ENCODE assay signal across 8 mouse cellular contexts in genomic region chr19:4149283-4149682, GRCm38 (mm10). TPM values are rescaled to one million over a fixed set of nuclear protein-coding genes. Genes with fewer than 3 reads are reported as not detected.
DNase-seq lines count a peak whose midpoint lies in the region; ATAC-seq lines count a peak whose summit lies in the region.

No protein-coding gene starts in this region.

- no peak for DNase-seq in kidney, adult 8-10 months
- DNase-seq in gastrocnemius, postnatal 36 days, result no peak
- DNase-seq in left cerebral cortex, adult 11 months (ENCODE audit: low spot score), result no peak
- no peak for DNase-seq in layer of hippocampus, postnatal 14 days (ENCODE audit: low spot score in 2 of 2)

- H3K27me3 ChIP-seq in kidney, embryonic 15.5 days, result no peaks in the 10 kb centered on the region
- no peaks in the 10 kb centered on the region for H3K27me3 ChIP-seq in hindbrain, embryonic 12.5 days
- H3K27me3 ChIP-seq in midbrain, embryonic 12.5 days, result no peaks in the 10 kb centered on the region

- WGBS in kidney, embryonic 15.5 days, result 76% methylated on average over 11 of the region's 11 CpGs
- WGBS in hindbrain, embryonic 12.5 days, result 91% methylated on average over 11 of the region's 11 CpGs
- 91% methylated on average over 11 of the region's 11 CpGs for WGBS in midbrain, embryonic 12.5 days

- H3K27ac ChIP-seq in kidney, embryonic 15.5 days, result no peak overlapping the region
- H3K27ac ChIP-seq in brown adipose tissue, adult 24 weeks (replicated peaks; ENCODE audit: low read depth, low read length), result peak overlapping the region; percentile 71; the same call in 1 of the 2 replicates
- no peak overlapping the region for H3K27ac ChIP-seq in hindbrain, embryonic 12.5 days
- no peak overlapping the region for H3K27ac ChIP-seq in midbrain, embryonic 12.5 days (replicated peaks)

- H3K9ac ChIP-seq in kidney, embryonic 15.5 days, result peak overlapping the region; percentile 94
- H3K9ac ChIP-seq in hindbrain, embryonic 12.5 days, result peak overlapping the region; percentile 92
- H3K9ac ChIP-seq in midbrain, embryonic 12.5 days (replicated peaks), result peak overlapping the region; percentile 86

- H3K4me3 ChIP-seq in kidney, embryonic 15.5 days (replicated peaks), result peak overlapping the region; percentile 95
- H3K4me3 ChIP-seq in brown adipose tissue, adult 24 weeks (ENCODE audit: insufficient read depth, low read depth, low read length), result peak overlapping the region; percentile 80
- peak overlapping the region; percentile 87 for H3K4me3 ChIP-seq in hindbrain, embryonic 12.5 days
- peak overlapping the region; percentile 85 for H3K4me3 ChIP-seq in midbrain, embryonic 12.5 days

- intact Hi-C loops in gastrocnemius, postnatal 36 days (cut with DNase I), result no loop called here

- peak overlapping the region; percentile 84 for H3K4me2 ChIP-seq in kidney, embryonic 15.5 days
- peak overlapping the region; percentile 89 for H3K4me2 ChIP-seq in hindbrain, embryonic 12.5 days (replicated peaks)
- peak overlapping the region; percentile 86 for H3K4me2 ChIP-seq in midbrain, embryonic 12.5 days (replicated peaks)

- H3K36me3 ChIP-seq in kidney, embryonic 15.5 days, result peaks cover 42% of the 10 kb centered on the region
- H3K36me3 ChIP-seq in hindbrain, embryonic 12.5 days, result peaks cover 29% of the 10 kb centered on the region
- H3K36me3 ChIP-seq in midbrain, embryonic 12.5 days, result peaks cover 27% of the 10 kb centered on the region

- peaks cover 37% of the 10 kb centered on the region for H3K4me1 ChIP-seq in kidney, embryonic 15.5 days
- peaks cover 42% of the 10 kb centered on the region for H3K4me1 ChIP-seq in brown adipose tissue, adult 24 weeks (ENCODE audit: control insufficient read depth, insufficient read depth, insufficient read length, low read length)
- peaks cover 26% of the 10 kb centered on the region for H3K4me1 ChIP-seq in hindbrain, embryonic 12.5 days
- peaks cover 22% of the 10 kb centered on the region for H3K4me1 ChIP-seq in midbrain, embryonic 12.5 days

- no peaks in the 10 kb centered on the region for H3K9me3 ChIP-seq in kidney, embryonic 15.5 days (replicated peaks)
- no peaks in the 10 kb centered on the region for H3K9me3 ChIP-seq in hindbrain, embryonic 12.5 days (replicated peaks)
- no peaks in the 10 kb centered on the region for H3K9me3 ChIP-seq in midbrain, embryonic 12.5 days

- no peak for ATAC-seq in kidney, embryonic 15.5 days (replicated peaks; ENCODE audit: low FRiP score)
- ATAC-seq in hindbrain, embryonic 12.5 days (ENCODE audit: low FRiP score), result no peak
- ATAC-seq in midbrain, embryonic 12.5 days (ENCODE audit: low FRiP score, low read depth), result no peak

RNA-seq across cellular contexts. Expression of gene Coro1b, which starts 0.9 kb away (rescaled TPM):
- 165 and 174 TPM in 2 replicates for polyA plus RNA-seq in kidney, embryonic 15.5 days (2015; fragmentation: Nextera tagmentation; extraction: Ambion mirVana)
- polyA plus RNA-seq in brown adipose tissue, adult 24 weeks (2012; ENCODE audit: insufficient read depth, insufficient read length, missing spikeins), result 103 and 112 TPM in 2 replicates
- 128 and 131 TPM in 2 replicates for polyA plus RNA-seq in hindbrain, embryonic 12.5 days (2016; fragmentation: Nextera tagmentation; extraction: Ambion mirVana)
- polyA plus RNA-seq in midbrain, embryonic 12.5 days (2016; fragmentation: Nextera tagmentation; extraction: Ambion mirVana), result 121 and 133 TPM in 2 replicates
- 10 to 100 TPM; 13.9 to 15.3 TPM for total RNA-seq in gastrocnemius, postnatal 36 days (2021)
- total RNA-seq in layer of hippocampus, postnatal 14 days (2021), result 100 to 1,000 TPM in 1 of 2 experiments, 10 to 100 TPM in 1; 91.1 to 102 TPM

RNA-seq across cellular contexts. Expression of gene Ptprcap, which starts 4.1 kb away (rescaled TPM):
- polyA plus RNA-seq in kidney, embryonic 15.5 days (2015; fragmentation: Nextera tagmentation; extraction: Ambion mirVana), result 0.42 and 1.2 TPM in 2 replicates
- polyA plus RNA-seq in brown adipose tissue, adult 24 weeks (2012; ENCODE audit: insufficient read depth, insufficient read length, missing spikeins), result 1.3 and 3.3 TPM in 2 replicates
- 1.0 and 1.2 TPM in 2 replicates for polyA plus RNA-seq in hindbrain, embryonic 12.5 days (2016; fragmentation: Nextera tagmentation; extraction: Ambion mirVana)
- polyA plus RNA-seq in midbrain, embryonic 12.5 days (2016; fragmentation: Nextera tagmentation; extraction: Ambion mirVana), result 0.42 and 0.71 TPM in 2 replicates
- 1 to 10 TPM in 1 of 2 experiments, under 1 TPM in 1; 0.86 to 1.8 TPM for total RNA-seq in gastrocnemius, postnatal 36 days (2021)
- total RNA-seq in layer of hippocampus, postnatal 14 days (2021), result 1 to 10 TPM in 1 of 2 experiments, under 1 TPM in 1; 0.99 to 2.5 TPM

RNA-seq across cellular contexts. Expression of gene Cabp4, which starts 5.5 kb away (rescaled TPM):
- 0.05 and 0.10 TPM in 2 replicates for polyA plus RNA-seq in kidney, embryonic 15.5 days (2015; fragmentation: Nextera tagmentation; extraction: Ambion mirVana)
- not detected in 2 replicates for polyA plus RNA-seq in brown adipose tissue, adult 24 weeks (2012; ENCODE audit: insufficient read depth, insufficient read length, missing spikeins)
- polyA plus RNA-seq in hindbrain, embryonic 12.5 days (2016; fragmentation: Nextera tagmentation; extraction: Ambion mirVana), result 0.16 and 0.39 TPM in 2 replicates
- 0.12 and 0.14 TPM in 2 replicates for polyA plus RNA-seq in midbrain, embryonic 12.5 days (2016; fragmentation: Nextera tagmentation; extraction: Ambion mirVana)
- not detected for total RNA-seq in gastrocnemius, postnatal 36 days (2021)
- not detected for total RNA-seq in layer of hippocampus, postnatal 14 days (2021)

RNA-seq across cellular contexts. Expression of gene Gpr152, which starts 9.7 kb away (rescaled TPM):
- not detected in 2 replicates for polyA plus RNA-seq in kidney, embryonic 15.5 days (2015; fragmentation: Nextera tagmentation; extraction: Ambion mirVana)
- polyA plus RNA-seq in brown adipose tissue, adult 24 weeks (2012; ENCODE audit: insufficient read depth, insufficient read length, missing spikeins), result not detected in 2 replicates
- 0.05 TPM in 1 of 2 replicates, not detected in the other for polyA plus RNA-seq in hindbrain, embryonic 12.5 days (2016; fragmentation: Nextera tagmentation; extraction: Ambion mirVana)
- not detected in 2 replicates for polyA plus RNA-seq in midbrain, embryonic 12.5 days (2016; fragmentation: Nextera tagmentation; extraction: Ambion mirVana)
- total RNA-seq in gastrocnemius, postnatal 36 days (2021), result not detected
- total RNA-seq in layer of hippocampus, postnatal 14 days (2021), result not detected

RNA-seq across cellular contexts. Expression of gene Rps6kb2, which starts 13.9 kb away (rescaled TPM):
- polyA plus RNA-seq in kidney, embryonic 15.5 days (2015; fragmentation: Nextera tagmentation; extraction: Ambion mirVana), result 51.5 and 58.5 TPM in 2 replicates
- polyA plus RNA-seq in brown adipose tissue, adult 24 weeks (2012; ENCODE audit: insufficient read depth, insufficient read length, missing spikeins), result 17.2 and 17.7 TPM in 2 replicates
- polyA plus RNA-seq in hindbrain, embryonic 12.5 days (2016; fragmentation: Nextera tagmentation; extraction: Ambion mirVana), result 64.8 and 68.2 TPM in 2 replicates
- 62.8 and 63.3 TPM in 2 replicates for polyA plus RNA-seq in midbrain, embryonic 12.5 days (2016; fragmentation: Nextera tagmentation; extraction: Ambion mirVana)
- 10 to 100 TPM; 25.2 to 26.8 TPM for total RNA-seq in gastrocnemius, postnatal 36 days (2021)
- total RNA-seq in layer of hippocampus, postnatal 14 days (2021), result 10 to 100 TPM; 32.6 to 40.9 TPM
